Mouse (Mus musculus): Measurements from ENCODE around the gene Prkn.

The Prkn gene

DNA sequence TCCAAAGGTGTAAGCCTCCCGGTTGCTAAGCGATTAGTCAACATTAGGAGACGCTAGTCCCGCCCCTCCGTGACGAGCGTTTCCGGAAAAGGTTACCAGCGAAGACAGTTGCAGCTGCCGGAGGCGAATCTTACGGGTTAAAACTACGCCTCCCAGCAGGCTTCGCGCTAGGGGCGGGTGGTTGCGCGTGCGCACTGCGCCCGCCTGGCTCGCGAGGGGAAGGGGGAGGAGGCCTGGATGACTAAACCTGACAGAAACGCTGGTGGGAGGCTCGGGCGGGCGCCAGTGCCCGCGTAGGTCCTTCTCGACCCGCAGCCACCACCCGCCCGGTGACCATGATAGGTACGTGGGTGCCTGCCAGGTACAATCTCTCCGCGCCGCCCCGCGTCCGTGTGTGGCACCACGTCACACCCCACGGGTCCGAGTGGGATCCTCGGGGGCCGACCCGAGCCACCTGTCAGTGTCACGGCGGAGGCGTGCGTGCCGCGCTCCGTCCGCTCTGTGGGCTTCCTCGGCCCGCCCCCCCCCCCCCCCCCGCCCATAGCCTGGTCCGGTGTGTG, at the start of gene Prkn, which contains the start of gene Pacrg:
Prkn (plus strand) TSS at position 237 of the 560 bp plus-strand sequence.
Pacrg (minus strand) TSS at position 164 of the 560 bp plus-strand sequence.
- DNase-seq (ENCODE audit: extremely low read depth, low read depth), result peak; percentile 93

DNA sequence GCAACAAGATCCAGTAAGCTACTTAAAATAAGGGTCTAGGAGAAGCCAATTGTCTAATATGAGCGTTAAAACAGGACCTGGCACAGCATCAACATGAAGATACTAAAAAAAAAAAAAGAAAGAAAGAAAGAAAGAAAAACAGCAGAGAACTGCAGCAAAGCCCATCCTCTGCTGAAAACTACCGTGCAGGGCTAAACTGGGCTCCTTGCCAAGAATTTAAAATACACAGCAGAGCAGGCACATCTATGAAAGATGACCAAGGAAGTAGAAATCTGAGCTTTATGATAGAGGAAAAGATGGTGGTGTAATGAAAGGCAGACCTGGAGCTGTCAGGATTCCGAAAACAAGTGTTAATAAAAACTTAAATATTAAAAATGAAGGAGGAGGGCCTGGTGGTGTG, 48.5 kb upstream of the Prkn start:
- no peak for DNase-seq (ENCODE audit: extremely low read depth, low read depth)

DNA sequence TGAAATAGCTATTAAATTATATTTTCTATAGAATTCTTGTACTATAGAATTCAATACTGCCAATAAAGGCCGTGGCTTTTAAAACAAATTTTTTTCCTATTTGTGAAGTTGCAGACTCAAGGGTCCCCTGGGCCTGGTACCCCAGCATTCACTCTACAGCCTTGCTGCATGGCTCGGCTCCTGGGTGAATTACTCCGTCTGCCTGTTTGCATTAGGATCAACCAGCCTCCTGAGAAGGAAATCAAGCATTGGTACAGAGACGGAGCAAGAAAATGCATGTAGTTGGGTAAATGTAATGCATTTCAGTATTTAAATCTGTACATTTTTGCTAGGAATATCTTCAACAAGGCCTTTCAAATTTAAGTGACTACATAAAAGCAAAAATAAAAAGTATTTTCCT, 33.5 kb upstream of the Prkn start:
- no peak for DNase-seq (ENCODE audit: extremely low read depth, low read depth)

DNA sequence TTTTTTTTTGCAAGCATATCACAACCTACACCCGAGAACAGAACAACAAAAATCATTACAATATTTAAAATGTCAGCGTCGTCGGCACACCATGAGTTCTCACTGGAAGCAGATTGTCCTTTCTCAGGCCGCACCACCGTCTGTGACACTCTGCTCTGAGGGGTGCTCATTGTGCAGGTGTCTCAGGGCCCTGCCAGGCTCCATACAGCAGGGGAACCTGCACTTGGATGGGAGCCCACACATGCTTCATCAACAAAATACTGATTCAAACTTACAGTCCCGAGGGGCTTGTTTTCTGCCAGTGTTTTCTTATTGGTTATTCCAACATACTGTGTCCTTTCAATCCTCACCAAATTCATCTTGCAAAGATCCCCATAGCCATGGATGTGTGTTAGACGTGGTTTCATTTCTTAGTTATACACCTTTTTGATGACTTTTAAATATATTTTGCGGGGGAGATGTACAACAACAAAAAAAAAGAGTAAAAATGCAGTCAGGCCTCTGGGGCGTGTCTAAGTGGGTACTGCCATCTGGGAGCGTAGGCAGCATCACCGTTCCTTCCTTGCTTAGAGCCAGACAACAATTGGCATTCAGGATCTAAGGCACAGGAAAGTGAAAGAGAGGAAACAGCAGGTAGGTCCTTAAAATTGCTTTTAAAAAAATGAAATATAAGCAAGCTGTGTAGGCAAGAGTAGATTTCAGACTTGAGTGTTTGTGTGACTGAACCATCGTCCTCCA, 32.8 kb upstream of the Prkn start:
- no peak for DNase-seq (ENCODE audit: extremely low read depth, low read depth)

DNA sequence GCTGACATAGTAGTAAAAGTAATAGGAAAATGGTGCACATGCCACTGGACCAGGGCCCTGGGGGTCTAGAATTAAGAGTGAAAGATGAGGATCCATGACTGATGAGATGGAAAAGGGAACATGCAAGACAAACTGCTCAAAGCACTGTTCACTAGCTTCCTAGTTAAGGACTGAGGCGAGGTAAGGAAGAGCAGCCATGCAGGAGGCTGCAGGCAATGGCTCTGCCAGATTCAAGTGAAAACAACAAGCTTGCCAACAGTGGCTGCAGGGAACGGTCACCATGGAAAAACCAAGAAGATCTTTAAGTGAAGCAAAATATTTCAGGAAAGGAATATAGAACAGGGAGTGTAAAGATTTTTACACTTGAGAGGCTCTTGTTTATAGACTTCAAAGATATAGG, 31.6 kb upstream of the Prkn start:
- no peak for DNase-seq (ENCODE audit: extremely low read depth, low read depth)

DNA sequence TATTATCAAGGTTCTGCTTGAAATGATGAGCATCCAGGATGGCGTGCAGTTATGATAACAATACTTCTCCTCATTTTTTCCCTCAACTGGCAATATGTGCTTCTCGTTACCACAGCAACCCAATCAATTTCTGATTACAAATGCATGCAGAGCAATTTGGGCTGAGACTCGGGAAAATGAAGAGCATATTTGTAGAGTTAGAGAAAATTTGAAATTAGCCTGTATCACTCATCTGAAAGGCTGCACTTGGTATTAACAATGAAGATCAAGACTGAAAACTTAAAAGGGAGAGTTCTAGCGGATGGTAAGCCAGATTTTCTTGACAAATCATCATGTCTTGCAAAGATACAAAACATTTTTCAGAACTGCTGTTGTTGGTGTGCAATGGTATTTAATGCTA, 21.2 kb upstream of the Prkn start:
- no peak for DNase-seq (ENCODE audit: extremely low read depth, low read depth)

DNA sequence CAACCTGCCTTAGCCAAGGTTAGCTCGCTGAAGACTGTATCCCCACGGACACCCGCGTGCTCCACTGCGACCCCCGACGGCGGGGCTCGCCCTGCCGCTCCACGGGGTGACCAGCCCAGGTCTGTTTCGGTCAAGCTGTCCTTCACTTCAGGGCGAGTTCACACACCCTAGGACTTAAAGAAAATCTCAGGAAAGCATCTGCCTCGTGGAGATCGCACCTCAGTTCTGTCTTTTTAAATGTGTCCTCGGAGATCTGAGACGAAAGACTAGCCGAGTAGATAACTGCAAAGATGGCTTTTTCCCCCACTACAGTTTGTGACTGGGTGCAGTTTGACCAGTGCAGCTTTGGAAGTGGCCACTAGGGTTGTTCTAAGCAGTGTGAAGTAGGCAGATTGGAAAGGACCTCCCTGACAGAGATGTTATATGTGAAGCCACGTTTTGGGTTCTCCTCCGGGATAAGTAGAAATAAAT, 582 bp downstream of the Prkn start:
- peak; percentile 64 for DNase-seq (ENCODE audit: extremely low read depth, low read depth)

DNA sequence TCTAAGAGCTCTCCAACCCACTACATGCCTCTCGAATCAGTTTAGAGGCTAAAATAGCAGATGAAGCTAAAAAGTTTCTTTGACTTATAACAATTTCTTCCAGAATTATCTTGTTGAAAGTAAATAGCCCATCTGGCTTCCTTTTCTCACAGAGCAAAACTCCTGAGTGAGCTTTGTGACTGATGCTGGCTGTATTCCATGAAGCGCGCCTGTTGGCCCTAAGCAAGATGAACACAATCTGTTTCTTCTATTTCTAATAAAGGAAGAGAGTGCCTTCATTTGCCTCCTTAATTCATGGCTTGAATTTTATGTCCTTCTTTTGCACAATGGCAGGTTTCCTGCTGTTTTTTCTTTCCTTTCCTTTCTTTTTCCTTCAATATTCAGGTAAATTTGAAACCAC, 14.0 kb downstream of the Prkn start:
- DNase-seq (ENCODE audit: extremely low read depth, low read depth), result no peak

DNA sequence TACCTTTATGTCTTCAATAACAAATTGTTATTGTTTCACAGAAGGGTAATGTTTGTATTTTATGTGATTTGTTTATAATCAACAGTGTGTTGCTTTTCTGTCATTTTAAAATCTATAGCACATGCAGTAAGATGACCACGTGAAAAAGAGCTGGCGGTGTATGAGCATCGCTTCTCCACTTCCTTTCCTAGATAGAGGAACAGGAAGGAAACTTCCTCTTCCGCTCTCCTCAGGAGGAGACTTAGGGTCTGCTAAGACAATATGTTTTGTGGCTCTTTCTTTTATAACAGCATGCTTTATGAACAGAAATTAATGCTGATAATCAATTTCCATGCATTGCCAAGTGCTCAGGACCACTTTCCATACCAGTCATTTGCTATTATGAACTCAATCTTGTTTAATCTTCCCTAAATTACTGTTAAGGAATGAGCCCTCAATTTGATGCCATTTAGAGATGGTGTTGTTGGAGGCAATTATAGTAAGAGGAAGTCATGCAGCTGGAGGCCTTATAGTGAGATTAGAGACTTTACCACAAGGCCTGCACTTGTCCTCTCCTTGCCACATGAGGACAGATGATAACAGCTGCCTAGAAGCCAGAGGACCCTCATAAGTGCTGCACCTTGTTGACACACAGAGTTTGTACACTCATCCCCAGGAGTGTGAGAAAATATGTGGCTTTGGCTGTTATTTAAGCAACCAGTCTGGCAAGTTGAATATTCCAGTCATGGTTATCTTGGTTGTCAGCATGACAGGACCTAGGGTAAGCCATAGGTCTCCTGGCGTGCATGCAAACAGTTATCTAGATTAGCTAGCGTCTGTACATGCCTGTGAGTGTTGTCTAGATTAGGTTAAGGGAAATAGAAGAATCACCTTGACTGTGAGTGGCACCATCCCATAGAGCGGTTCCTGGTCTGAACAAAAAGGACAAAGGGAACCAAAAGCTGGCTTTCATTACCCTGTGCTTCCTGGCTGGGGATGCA, 34.3 kb downstream of the Prkn start:
- peak; percentile 98 for DNase-seq (ENCODE audit: extremely low read depth, low read depth)

DNA sequence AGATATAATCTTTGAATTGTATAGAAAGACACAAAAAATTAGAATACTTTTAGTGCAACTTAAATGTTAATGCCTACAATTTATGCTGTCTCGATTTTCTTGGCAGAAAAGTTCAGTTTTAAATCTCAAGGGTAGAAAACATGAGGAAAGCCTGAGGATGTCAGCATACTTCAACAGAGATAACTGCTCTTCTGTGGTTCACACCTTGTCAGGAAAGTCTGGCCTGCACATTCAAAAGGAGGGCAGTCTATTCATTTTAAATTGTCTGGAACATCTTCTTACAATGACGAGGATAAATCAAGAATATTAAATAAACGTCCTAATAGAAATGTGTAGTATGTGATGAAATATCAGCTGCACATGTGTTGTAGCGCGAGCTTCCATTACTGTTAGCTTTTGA, 38.8 kb downstream of the Prkn start:
- DNase-seq (ENCODE audit: extremely low read depth, low read depth), result no peak

DNA sequence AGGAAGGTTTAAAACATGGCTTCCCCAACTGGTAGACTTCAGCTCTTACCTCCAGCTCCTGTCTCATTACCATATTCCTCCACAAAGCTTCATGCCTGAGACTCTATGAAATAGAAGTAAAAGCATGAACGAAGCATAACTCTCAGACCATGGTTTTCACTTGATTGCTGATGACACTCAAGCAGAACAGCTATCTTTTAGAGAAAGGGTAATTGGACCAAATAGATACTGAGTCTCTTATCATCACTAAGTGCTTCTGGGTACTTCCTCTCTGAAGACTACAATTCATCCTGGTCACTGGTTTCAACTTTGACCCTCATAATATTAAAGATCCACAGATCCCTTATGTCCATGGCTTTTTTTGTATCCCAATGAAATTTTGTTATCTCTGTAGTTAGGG, 42.1 kb downstream of the Prkn start:
- no peak for DNase-seq (ENCODE audit: extremely low read depth, low read depth)

DNA sequence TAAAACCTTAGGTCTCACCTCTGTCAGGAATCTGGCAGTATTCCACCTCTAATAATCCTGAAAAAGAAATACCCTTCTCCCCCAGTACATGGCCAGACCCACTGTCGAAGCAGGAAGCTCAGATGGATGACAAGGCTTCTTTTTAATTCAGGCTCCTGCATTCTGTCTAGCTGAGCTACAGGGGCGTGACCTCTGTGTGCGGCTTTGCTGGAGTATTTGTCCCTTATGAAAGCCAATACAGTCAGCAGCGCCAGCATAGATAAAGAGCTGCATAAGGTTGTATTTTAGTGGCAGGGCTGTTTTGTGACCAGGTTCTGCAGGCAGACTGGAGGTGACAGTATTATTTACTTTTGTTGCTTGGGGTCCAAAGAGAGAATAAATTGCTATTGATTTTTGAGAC, 47.7 kb downstream of the Prkn start:
- no peak for DNase-seq (ENCODE audit: extremely low read depth, low read depth)

DNA sequence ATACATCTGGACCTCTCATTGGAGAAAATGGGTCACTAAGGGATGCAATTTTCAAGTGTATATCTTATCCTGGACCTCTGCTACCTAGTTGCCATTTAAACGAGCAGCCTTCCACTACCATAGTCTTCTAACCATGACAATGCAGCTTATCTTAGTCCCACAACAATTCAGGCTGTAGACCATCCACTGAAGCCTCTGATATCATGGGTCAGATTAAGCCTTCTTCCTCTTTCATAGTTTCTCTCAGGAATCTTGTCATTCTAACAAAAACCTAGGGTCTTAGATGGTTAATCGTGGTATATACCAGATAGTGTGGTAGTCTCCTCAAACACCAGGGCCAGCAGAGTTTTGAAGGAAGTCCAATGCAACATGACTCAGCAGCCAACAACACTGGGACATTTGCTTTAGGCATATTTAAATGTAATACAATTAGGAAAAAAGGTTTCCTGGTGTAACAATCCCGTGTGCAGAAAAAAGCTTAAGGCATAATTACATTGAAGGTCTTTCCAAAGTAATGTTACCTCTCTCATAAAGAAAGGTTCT, 61.6 kb downstream of the Prkn start:
- peak; percentile 68 for DNase-seq (ENCODE audit: extremely low read depth, low read depth)

DNA sequence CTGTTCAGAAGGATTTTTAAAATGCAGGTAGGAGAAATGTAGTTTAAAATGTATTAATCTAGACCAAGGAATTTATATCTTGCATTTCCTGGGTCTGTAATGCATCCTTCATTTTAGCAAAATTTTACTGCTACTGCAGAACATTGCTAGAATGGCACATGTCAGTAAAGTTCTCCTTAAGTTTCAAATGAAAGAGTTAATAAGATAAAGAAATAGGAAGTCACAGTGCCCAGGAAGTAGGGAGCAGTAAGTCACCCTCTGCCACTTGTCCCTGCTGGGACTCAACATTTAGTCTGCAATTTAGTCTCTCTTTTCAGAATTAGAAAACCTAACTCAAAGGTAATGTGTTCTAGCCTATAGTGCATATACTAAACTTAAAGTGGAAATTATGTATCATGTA, 96.5 kb downstream of the Prkn start:
- no peak for DNase-seq (ENCODE audit: extremely low read depth, low read depth)

DNA sequence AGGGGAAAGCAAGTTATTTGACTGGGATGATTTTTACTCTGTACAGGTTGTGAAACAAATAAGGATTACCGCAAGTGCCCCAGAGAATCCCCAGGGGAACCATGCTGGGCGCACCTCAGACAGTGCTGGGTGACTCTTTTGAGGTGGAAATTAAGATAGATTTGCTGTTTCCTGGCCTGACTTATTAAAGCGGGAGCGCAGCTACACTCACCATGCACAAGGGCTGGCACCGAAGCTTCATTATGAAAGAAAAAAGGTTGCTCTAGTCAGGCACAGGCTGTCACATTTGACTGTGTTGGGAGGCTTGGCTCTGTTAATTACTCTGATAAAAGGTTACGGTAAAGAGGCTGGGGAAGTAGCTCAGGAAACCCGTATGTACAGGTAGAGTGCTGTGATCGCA, 97.7 kb downstream of the Prkn start:
- DNase-seq (ENCODE audit: extremely low read depth, low read depth), result no peak

DNA sequence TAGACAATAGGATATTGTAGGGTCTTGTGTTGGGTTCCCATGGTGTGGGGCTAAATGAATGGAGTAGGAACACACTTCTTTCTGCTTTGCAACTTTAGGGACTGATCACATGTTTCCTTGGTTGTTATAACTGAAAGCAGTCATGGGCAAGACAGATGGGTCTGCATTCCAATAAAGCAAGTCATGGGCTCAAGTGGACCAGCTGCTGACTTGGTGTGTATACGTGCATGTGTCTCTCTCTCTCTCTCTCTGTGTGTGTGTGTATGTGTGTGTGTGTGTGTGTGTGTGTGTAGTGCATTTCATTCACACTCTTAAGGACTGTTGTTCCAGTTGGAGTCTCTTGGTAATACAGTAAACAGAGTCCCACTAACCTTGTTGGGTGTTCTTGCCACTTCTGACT, 98.6 kb downstream of the Prkn start:
- no peak for DNase-seq (ENCODE audit: extremely low read depth, low read depth)

DNA sequence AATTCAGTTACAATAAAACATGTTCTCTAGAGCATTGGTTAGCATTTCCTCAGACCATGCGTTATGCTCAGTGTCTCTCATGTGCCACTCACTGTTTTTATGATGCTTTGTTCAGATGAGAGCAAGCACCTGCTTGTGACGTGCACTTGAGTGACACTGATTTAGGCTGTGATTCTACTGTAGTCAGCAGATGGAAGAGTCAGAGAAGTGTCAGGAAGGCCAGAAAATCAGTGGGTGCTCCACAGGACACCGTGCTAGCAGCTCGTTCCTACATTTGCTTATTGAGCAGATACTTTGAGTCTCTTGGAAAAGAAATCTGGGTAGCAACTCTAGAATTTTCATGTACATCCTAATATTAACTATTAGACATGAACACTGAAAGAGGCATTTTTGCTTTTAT, 106.4 kb downstream of the Prkn start:
- DNase-seq (ENCODE audit: extremely low read depth, low read depth), result no peak

DNA sequence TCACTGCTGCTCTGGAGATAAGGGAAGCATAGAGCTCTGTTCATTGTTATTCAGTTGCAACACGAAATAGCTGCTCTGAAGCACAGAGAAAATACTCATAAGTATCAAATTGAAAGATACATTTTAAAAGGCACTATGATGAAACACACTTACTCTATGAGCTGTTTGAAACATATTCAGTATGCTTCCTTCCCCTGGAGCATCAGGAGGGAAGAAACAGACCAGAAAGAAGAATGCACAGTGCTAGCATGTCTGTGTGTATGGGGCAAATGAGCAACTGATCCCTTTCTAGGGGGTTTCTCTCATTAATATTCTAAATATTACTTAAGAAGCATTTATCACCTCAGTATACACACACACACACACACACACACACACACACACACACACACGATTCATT, 107.4 kb downstream of the Prkn start:
- no peak for DNase-seq (ENCODE audit: extremely low read depth, low read depth)

DNA sequence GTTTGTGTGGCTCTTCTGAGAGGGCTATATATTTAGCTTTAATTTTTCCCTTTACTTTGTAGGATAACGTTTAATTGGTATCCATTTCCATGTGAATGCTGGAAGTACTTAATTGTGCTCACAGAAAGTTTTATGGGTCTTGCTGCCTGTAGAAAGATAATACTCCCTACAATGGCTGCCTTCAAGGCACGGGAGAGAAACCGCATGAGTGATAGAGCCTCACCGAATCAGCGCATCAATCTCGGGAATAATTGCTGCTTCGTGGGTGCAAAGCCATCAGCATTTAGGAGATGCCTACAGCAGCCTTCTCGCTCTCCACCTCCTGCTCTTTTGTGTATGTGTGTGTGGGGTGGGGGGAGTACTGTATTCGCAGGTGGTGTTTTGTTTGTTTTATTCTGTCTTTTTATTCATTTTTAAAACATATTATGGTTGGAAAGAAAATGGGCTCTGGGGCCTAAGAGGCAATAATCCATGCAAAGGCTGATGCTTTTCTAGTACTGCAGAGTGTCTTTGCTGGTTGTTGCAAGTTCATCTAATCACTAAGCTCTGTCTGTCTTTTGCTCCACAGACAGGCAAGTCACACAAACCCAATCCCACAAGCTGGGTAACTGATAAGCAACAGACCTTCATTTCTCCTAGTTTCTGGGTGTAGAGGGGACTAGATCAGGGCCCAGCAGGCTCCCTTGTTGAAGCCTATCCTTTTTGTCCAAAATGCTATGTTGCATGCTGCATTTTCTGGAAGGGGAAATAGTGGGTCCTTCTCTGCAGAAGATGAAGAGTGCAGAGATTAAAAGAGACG, 119.1 kb downstream of the Prkn start:
- peak; percentile 5 for DNase-seq (ENCODE audit: extremely low read depth, low read depth)

DNA sequence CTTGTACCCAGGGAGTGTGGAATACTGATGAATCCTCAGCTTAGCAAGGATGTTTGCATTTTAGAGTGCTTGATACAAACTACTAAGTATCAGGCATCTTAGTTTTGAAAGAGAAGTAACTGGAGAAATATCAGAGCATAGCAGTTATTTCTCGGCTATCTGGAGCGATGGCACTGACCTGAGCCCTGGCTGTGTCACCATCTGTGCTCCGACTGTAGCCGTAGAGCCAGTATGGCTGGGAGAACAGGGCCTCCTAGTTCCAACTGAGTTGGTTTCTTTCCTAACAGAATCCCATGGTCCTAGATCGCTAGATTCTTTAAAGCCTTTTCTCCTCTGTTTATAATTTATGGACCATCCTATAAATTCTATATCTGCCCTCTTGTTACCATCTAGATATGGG, 122.0 kb downstream of the Prkn start:
- DNase-seq (ENCODE audit: extremely low read depth, low read depth), result no peak

DNA sequence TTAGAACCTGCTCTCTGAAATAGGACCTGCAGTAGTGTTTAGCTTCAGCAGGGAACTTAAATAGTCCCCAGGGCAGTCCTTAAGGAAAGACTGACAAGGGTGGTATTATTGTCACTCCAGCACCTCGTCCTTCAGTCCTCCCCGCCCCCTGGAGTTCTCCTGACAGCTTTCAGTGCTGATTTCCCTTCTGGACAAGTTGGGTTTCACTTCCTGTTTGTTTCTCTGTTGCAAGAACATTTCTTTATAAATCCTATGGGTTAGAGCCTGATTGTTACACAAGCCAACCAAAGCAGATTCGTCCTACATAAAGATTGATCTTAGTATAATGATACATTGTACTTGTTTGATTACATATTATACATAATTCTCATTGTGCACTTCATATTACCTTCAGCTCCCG, 142.0 kb downstream of the Prkn start:
- no peak for DNase-seq (ENCODE audit: extremely low read depth, low read depth)
